Mouse (Mus musculus): ENCODE measurements around the gene Cadps. TPM values are rescaled to one million over a fixed set of nuclear protein-coding genes. Genes with fewer than 3 reads are reported as not detected.

Gene Cadps
- total RNA-seq, 2 experiments from 2014 or later: 9.6 to 12.7 TPM

DNA sequence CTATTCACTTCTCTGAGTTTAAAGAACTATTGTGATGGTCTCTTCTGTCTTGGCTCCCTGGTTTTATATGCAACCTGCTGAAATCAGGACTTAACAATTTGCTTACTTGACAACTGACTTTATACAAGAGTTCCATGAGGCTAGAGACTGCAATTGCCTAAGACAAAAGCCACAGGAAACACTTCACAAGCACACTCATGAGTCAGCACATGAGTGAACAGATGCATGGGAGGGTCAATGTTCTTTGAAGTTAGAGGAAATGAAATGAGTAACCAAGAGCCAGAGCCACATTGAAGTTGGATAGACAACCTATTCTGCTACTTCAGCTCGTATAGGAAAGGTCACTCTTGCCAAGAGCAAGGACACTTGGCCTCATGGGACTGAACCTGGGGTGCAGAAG lies 71.1 kb downstream of the Cadps start:
- no peak for DNase-seq (ENCODE audit: low spot score in 2 of 2)

DNA sequence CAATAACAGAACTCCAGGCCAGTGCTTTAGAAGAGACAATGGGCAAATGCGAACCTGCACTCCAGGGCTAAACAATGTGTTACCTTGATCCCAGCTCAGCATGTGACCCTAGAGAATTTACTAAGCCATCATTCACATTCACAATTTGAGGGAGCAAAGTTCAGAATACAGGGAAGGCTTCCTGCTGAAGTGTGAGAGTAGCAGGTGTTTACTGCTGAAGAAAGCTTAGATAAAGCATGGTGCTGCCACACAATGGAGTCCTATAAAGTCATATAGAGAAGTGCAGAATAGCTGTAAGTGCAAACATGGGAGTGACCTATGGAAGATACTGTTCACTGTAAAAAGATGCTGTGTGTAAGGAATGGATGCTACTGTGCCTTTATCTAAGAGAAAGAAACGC lies 91.9 kb downstream of the Cadps start:
- no peak for DNase-seq (ENCODE audit: low spot score in 2 of 2)

DNA sequence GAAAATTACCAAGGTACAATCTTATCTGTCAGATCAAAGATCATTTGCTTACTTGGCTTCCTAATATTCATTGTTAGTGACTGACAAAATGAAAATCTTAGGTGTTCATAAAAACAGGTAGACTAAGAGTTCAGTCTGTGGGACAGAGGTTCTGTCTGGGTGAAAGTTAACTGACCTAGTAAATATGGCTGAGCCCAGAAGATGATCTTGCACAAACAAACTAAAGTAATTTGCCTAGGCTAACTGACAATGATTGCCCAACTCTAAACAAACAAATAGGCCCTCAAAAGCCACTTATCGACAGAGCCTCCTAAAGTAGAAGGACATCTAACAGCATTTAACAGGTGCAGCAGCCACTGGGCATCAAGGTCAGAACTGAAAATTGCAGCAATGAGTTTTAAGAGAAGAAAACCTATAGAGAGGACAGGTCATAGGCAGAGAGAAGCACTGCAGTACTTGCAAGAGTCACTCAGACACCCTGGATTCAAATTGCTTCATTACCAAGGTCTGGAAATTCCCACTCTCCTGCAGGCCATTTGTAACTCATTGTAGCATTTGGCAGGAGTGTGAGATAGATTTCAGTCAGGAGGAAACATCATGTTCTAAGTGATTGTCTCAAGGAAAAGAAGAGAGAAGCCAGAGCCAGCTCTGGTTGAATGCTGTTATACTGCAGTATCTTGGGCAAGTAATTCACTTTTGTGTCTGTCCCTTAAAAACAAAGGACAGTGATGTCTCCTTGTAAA lies 100.3 kb downstream of the Cadps start:
- no peak for DNase-seq (ENCODE audit: low spot score in 2 of 2)

DNA sequence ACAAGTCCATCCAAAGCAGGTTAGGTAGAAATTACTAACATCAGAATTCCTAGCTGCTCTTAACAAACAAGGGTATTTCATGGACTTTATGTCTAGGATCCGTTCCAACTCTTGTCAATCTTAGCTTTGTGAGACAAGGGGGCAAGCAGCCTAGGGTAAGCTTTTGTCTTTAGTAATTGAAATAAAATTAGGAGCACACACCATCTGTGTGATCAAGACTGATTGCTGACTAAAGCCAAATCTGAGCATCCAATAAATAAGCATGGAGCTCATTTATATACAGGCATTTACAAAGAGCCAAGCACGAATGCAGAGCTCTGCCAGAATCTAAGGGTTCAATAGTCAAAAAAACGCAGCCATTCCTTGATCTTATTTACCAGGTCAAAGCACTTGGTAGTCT lies 104.1 kb downstream of the Cadps start:
- no peak for DNase-seq (ENCODE audit: low spot score in 2 of 2)

DNA sequence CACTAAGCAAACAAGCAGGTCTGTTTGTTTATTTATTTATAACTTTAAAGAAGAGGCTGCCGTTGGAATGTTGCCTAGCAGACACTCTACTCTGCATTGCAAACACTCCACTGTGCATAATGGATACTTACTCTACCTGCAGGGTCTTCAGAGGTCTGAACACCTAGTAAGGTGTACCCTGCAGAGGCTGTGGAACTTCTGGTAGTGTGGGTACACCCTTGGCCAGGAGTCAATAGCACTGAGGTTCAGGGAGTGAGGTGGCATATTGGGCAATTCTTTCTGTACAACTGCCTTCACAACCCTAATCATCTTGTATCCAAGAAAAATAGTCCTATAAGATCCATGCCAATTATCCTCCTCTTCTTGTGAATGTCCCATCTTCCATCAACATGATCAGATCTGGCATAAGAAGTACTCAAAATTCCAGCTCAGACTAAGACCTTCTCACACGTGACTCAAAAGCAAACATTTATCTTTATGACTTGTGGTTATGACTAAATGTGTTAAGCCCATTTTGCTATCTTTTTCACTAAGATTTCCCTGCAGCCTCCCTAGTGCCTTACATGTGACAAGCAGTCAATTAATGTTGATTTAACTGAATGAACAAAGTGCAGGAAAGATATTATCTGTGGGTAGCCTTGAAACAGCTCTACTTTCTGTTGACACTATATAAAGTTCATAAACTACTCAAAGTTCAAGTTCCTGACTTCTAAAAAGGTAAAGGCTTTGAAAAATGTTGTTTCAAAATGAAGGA lies 106.8 kb downstream of the Cadps start:
- DNase-seq (ENCODE audit: low spot score in 2 of 2): no peak

DNA sequence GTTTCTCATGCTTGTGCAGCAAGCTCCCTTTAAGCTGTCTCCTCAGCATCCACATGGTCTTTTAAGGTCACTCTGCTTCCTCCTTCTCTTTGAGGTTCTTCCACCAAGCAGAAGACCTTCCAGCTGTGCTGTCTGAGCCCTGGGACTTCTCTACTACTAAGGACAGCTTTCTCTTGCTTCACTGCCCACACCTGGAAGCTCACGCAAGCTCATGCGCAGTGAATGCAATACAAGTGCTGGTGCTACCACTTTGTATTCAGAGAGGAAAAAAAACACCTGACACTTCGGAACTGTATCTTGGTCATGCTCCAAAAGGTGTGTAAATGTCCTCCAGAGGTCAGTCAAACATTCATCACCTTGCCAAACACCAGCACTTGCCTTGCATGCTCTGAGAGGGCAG lies 115.5 kb downstream of the Cadps start:
- DNase-seq (ENCODE audit: low spot score in 2 of 2): no peak

DNA sequence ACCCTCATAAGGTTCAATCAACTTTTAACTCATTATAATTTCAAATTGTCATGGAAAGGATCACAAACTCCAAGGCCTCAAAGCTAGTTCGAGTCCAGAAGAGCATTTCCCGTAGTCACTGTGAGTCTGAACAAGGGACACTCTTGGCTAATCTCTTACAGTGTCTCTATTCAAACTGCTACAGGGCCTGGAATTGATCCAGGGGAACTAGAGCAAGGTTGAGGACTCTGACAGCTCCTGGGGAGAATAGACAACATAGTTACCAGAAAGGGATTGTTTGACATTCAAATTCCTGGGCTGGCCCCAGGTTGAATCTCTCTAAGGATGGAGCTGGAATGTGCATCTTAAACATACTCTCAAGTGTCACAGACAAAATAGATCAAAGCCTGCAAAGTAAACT lies 118.4 kb downstream of the Cadps start:
- no peak for DNase-seq (ENCODE audit: low spot score in 2 of 2)

DNA sequence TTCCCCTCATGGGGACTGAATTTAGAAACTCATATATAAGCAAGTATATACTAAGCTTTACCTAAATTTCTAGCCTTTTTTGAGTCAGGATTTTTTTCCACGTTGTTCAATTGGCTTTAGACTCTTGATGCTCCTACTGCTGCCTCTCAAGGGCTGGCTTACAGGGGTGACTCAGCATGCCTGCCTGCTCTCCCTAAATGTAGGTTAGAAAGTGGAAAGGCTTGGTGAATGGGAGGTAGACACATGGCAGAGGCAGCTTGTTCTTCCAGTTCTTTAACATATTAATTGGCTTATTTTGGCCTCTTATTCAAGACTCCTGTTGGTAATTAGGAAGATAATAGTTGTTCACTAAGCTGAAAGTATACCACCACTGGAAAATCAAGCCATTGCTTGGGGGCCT lies 132.7 kb downstream of the Cadps start:
- no peak for DNase-seq (ENCODE audit: low spot score in 2 of 2)

DNA sequence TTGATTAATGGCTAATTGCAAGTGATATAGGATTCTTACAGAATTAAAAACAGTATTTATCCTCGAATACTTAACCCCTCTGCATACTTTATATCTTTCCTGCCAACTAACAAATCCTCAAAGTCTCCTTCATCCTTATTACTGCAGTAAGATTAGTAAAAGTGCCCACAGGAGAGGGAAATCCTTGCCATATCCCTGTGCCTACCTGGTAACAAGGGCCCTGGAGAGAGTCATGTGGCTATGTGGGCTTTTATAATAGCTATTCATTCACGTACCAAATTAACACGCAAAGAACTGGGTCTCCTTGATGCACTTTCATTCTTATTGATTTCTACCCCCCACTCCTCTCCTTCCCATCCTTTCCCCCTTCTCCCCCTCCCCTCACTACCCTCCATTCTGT lies 137.9 kb downstream of the Cadps start:
- DNase-seq (ENCODE audit: low spot score in 2 of 2): no peak

DNA sequence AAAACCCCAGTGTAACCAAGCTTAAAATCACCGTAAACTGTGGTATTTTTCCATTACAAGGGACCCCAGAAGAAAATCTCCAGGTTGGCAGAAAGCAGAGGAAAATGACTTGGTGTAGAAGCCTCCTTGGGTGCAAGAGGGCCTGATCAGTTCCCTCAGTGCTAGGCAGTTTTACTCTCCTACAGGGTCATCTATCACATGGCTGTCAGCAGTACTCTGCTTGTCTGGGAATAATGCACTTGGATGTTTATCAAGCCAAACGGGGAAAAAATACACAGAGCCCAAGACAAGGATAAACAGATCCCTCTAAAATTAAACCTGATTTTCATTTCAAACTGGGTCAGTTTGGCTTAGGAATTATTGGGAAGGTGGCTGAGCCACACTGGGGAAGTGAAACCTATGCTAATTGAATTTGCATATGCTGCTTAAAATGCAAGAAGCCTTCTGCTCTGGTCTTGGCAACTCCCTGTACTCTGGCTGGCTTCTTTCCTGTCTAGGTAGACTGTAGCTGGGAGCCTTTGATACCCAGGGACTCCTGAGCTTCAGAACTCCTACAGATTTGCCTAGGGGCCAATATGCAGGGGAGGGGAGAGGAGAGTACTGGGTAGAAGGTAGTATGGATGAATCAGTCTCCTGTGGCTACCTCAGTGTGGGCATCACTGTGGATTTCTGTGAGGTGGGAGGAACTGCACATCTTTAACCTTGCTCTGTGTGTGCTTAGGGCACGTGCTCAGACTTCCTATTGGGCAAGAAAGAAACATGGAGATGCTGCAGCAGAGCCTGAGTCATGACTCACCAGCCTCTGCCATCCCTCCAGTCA lies 141.8 kb downstream of the Cadps start:
- DNase-seq (ENCODE audit: low spot score in 2 of 2): no peak

DNA sequence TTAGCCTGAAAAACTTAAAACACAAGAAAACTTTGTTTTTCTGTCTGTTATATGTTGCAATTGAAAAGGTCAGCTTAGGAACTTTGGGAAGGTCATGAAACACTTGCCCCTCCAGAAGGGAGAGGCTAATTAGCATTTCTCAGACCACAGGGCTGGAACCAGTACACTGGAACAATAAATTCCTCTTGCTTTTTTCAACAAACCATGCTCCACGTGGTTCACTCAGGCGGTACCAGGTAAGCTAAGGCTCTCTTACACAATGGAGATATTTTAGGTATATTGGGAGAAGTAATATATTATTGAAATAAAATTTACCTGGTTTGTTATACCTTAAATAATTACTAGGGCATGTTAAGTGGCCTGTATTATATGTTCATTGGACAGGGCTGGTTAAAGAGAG lies 161.4 kb downstream of the Cadps start:
- no peak for DNase-seq (ENCODE audit: low spot score in 2 of 2)

DNA sequence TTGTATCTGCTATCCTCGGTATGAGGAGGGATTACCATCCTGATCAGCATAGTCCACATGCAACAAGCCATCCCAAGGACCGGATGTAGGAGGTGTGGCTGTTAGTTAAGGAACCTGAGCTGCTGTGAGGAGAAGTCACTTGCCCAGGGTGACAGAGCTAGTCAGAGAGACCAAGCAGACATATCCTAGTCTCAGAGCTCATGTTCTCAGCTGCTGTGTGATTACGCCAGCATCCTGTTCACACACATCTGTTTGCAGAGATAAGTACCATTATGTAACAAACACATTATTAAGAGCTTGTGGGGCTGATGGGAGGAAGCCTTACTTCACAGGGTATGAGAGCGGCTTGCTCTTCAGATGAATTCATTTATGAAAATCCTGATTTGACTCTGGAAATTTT lies 165.5 kb downstream of the Cadps start:
- DNase-seq (ENCODE audit: low spot score in 2 of 2): no peak

DNA sequence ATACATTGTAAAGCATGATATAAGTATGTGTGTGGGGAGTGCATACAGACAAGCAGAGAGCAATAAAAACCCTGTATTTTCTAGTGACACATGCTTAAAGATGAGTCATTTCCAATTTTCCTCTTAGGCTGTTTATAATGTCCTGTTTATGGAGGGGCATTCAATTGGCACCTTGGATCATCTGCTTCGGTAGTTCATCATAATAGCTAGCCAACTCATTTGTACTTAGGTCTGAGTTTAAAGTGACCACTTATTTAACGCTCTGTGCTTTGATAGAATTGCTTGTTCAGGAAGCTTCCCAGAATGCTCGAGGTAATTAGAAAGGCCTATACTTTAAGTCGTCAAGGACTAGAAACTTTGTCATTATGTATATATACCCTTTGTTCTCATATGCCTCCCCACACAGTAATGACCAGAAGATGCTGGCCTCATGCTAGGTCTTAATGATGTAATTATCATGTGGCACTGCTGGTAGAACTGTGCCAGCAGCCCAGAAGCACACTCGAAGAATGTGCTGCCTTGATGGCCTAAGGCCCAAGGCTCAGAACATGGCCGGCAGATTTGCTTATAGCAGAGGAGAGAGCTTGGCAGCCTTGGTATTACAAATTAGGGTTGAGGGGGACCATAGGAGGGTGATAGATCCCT lies 179.9 kb downstream of the Cadps start:
- no peak for DNase-seq (ENCODE audit: low spot score in 2 of 2)

DNA sequence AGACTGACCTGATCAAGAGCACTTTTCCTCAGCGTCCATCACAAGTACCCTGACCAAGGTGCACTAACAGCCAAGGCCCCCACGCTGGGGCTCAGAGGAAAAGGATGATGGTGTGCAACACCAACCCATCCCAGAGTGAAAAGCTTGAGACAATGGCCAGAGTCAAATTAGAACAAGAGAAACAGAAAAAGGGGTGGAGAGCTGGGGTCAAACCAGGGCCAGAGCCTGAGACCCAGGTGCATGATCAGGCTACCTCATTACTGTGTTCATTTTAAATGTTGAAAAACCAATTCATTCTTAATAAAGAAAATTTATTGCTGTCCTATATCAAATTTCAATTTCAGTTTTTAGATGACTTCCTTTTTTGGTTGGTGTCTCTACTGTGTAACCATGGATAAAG lies 184.1 kb downstream of the Cadps start:
- DNase-seq (ENCODE audit: low spot score in 2 of 2): no peak

DNA sequence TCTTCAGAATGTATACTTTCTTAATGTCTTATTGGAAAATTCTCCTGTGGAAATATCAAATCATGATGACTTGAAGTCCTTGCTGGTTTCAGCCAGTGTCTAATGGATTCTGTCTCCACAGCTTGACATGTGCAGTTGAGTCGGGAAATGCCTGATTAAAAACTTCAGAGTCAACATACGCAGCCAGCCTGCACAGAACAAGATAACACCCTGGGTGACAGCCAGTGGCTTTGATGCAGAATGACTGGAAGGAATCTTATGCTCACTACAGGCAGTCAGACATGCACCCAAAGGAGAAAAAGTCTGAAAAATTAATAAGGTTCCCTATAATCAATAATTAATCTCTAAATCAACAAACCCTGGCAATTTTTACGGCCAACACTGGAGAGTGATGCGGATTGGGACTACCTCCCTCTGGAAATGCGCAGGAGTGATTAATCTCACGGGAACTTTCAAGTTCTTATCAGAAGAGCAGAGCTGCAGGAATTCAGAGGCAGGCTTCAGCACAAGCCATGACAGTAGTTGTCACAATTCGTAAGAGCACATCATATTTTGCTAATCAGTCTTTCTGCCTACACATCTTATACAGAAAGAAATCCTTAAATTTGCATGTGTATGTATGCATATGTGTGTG lies 185.6 kb downstream of the Cadps start:
- DNase-seq (ENCODE audit: low spot score in 2 of 2): no peak

DNA sequence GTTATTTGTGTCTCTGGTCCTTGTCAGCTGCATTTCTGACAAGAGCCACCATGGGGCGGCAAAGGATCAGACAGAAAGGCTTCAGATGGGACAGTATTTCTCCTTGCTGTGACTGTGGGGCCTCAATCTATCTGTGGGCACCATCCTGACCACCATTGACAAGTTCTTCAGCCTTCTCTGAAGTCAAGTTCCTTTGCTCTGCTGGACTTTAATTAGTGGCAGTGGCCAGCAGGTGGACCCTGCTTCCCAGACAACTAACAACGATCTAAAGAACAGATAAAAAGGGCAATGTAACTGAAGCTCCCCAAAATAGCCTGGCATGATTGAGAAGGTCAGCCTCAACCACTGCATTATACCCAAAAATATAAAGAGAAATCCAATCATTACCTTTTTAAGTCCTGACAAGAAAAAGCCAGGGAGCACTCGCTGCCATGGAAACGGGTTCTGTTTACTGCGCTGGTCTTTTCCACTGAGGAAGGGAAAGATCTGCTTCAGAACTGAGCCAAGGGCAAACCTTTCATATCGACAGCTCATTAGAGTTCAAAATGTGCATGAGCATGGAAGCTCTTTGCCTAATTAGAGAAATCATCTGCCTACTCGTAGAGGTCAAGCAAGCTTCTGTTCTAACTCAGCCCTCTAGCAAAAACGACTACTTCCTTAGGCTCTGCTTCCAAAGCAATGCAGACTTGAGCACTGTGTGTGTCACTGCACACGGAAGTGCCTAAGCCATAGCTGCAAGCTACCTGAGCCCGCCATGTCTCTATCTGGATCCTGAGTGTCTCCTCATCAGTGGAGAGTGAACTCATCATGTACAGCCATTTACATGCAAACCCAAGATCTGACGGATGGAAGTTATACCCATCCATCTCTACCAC lies 198.4 kb downstream of the Cadps start:
- DNase-seq (ENCODE audit: low spot score in 2 of 2): peak; percentile 27 to 30

DNA sequence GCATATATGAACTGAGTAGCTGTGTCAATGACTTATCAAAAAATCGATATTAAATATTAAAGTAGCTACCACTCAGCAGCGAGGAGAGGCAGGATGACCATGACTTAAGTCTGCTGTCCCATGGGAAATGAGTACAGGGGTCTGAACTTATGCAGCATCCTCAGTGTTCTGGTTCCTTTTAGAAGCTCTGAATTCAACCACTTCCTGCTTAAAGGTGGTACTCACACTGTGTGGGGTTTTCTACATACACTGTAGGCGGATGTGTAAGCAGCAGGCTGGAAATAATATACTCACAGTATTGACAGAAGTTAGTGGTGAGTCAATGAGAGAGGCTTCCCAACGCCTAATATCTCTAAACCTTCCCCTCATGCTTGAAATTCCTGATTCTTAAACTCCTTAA lies 215.9 kb downstream of the Cadps start:
- no peak for DNase-seq (ENCODE audit: low spot score in 2 of 2)

DNA sequence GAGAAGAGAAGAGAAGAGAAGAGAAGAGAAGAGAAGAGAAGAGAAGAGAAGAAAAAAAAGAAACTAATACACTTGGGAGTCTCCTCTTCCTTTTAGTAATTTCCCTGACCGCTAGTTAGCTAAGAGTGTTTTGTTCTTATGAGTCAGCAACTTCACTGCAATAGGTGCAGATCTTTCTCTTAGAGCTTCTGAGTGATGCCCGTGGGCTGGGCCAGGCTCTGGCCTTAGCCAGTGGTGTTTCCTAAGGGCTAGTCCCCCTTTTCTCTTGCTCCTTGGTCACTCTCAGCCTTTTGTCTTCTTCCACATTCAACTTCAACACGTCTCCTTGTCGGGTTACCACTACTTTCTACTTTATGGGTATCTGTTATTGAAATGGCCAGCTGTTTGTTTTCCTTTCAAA lies 216.7 kb downstream of the Cadps start:
- no peak for DNase-seq (ENCODE audit: low spot score in 2 of 2)

DNA sequence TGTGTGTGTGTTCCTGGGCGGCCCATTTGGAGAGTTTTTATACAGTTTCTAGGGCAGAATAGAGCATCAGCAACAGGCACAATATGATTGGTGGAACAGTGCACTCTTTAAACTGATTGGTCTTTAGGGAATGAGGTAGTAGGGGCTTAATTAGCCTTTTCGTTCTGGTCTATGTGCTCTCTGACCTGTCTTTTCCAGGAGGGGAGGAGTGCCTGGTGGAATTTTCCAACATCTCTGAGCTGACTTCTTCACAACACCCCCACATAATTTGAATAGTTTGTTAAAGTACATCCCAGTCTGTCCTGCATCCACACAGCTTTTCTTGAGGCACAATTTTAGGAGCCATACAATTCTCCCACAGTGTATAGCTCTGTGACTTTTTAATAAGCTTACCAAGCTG lies 220.8 kb downstream of the Cadps start:
- DNase-seq (ENCODE audit: low spot score in 2 of 2): no peak

DNA sequence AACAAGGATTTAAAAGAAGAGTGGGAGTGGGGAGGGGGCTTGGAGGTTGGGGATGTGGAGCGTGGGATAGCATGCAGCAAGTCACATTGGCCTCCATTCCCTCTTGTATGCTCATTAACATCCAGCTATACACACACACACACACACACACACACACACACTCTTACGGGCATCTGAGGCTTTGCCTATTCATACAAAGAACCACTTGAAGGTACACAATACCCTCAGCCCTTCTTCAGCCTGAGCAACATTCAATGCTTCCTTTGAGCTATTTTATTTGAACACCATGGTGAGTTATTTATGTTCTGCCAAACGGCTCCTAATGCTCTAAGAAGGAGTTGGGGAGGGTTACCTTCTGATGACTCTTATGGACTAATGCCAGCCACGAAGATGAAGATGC lies 227.6 kb downstream of the Cadps start:
- DNase-seq (ENCODE audit: low spot score in 2 of 2): no peak

Measured in adrenal gland, adult 18-20 months (tissue).